Mouse (Mus musculus): ENCODE data around the gene Tcf25.
"Not testable (repeated sequence)": the region's sequence is repeated elsewhere in the genome, so short reads cannot be mapped to it uniquely, and the experiment has no call there.

The Tcf25 gene

DNA sequence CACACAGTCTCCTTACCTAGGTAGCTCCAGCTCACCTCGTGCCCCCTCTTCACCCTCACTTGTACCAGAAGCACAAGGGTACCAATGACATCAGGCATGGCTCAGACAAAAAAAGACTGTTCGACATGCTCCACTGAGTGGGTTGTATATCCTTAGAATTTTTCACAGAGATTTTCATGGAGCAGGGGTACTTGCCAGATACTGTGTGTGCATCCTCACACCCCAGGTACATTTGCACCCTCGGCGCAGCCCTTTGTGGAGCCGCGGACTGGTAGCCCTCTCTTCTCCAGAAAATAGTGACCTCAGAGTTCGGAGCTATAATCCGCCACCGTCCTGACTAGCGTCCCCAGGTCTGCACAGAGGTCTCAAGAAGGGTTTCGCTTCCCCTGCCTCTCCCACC lies 37.2 kb downstream of the Tcf25 start:
- DNase-seq (ENCODE audit: low read depth, low spot score) = no peak

DNA sequence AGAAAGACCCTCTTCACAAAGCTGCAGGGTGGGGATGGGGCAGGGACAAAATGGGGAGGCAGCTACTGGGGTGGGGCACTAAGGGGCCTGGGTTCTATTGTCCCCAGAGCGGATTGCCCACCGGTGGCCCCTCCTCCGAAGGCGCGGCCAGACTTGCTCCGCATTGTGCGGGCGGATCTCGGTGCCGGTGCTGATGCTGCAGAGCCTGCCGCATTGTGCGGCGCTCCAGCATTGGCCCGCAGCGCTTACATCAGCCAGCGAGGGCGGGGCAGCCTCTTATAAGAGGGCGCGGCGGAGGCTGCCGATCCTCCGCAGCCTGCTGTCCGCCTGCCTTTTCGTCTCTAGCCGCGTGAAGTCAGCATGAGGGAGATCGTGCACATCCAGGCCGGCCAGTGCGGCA lies 37.7 kb downstream of the Tcf25 start, which contains the start of gene Tubb3:
Gene Tubb3, plus strand, starts transcription at position 179 of the 400 bp plus-strand sequence.
- DNase-seq (ENCODE audit: low read depth, low spot score) = peak; percentile 62

DNA sequence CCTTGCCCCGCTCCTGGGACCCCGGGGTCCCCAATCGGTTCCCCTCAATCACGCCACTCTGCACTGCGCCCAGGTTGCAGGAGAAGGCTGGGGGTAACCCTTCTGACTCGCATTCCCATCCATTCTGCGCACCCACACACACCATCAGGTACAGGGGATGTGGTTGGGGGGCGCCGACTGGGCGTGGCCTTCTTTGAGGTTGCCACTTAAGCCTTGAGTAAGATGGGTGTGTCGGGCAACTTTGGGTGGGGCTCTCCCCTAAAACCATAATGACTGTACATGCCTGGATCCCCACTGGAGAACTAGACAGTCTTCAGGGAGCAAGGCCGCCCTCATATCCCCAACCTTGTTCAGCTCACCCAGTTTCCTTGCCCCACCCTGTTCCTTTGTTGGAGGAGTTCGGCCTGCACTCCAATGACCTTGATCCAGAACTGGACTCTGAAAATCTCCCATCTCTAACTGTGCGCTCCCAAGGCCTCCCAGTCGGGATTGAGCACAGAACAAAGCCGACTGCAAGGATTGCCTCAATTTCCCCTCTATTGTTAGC lies 38.3 kb downstream of the Tcf25 start:
- DNase-seq (ENCODE audit: low read depth, low spot score) = no peak

DNA sequence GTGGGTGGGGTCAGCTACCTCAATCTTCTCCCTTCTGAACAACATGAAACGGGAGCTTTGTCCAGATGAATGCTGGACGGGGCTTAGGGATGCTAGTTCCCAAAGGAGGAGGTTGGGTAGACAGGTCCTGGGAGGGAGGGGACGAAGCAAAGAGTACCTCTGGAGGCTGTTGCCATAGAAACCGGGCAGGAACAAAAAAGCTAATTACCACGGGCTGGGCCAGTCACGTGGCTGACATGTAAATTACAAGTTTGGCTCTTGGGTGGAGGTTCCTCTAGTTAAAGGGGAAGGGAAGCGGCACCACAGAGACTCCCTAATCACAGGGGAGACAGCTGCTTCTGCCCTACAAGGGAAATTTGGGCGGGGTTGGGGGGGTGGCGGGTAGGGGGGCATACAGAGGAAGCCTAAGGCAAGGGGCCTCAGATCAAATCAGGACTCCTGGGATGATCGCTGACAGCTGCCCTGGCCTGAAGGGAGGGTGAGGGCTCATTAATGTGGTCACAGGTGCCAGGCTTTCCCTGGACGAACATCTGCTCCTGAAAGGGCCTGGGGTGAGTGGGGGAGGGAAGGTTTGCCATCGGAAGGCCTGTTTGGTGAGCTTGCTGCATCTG lies 39.1 kb downstream of the Tcf25 start:
- peak; percentile 43 for DNase-seq (ENCODE audit: low read depth, low spot score)

DNA sequence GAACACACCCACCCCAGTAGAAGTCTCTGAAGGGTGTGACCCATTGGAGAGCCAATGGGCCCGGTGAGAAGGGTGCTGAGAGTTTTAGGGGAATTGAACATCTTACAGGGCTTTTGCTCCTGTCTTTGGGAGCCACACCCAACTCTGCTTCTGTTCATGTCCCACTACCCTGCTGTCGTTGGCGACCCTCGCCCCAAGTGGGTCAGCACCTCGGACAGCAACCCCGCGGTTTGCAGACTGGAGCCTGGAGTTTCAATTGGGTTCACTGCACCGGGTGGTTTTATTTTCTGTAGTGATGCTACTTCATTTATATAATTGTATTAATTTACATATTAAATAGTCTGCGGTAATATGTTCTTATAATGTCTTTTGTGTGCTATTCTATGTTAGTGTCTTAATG lies 40.7 kb downstream of the Tcf25 start:
- peak; percentile 46 for DNase-seq (ENCODE audit: low read depth, low spot score)

DNA sequence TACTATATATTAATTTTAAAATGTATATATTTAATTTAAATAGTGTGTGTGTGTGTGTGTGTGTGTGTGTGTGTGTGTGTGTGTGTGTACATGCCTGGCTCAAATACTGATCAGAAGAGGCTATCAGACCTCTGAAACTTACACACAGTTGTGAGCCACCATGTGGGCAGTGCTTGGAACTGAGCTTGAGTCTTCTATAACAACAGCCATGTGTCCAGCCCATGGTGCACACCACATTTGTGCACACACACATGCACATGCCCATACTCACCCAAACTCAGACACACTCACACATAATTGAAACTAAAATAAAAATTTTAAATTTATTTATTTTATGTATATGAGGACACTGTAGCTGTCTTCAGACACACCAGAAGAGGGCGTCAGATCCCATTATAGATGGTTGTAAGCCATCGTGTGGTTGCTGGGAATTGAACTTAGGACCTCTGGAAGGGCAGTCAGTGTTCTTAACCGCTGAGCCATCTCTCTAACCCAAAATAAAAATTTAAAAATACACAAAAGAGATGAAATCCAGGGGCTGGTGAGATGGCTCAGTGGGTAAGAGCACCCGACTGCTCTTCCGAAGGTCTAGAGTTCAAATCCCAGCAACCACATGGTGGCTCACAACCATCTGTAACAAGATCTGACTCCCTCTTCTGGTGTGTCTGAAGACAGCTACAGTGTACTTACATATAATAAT lies 41.6 kb downstream of the Tcf25 start:
- not testable (repeated sequence) for DNase-seq (ENCODE audit: low read depth, low spot score)

DNA sequence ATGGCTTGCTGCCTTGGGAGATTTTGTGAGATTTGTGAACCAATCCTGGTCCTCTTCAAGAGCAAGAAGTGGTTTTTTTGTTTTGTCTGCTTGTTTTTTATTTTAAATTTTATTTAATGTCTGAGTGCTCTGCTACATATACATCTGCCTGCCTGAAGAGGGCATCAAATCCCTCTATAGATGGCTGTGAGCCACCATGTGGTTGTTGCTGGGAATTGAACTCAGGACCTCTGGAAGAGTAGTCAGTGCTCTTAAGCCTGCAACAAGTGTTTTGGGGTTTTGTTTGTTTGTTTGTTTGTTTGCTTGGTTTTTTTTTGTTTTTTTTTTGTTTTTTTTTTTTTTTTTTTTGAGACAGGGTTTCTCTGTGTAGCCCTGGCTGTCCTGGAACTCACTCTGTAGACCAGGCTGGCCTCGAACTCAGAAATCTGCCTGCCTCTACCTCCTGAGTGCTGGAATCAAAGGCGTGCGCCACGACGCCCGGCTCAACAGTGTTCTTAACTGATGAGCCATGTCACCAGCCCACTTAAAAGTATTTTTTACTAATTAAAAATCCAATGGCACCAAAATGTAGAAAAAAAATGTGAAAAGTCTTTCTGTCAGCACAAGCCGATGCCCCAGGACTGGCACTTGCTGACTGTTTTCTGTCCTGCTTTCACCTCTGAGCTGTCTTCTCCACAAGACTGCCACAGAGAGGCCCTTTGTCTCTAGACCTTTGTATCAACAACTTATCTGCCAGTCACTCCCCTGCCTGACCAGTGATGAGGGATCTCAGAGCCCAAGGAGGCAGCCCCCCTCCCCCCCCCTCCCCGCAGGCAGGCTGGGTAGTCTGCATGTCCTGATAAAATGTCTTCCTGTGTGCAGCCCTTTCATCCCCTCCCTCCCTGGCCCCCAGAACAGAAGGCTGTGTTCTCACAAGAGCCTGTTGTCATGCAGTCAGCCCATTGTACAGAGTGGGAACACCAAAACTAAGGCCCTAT lies 42.7 kb downstream of the Tcf25 start:
- no peak for DNase-seq (ENCODE audit: low read depth, low spot score)

DNA sequence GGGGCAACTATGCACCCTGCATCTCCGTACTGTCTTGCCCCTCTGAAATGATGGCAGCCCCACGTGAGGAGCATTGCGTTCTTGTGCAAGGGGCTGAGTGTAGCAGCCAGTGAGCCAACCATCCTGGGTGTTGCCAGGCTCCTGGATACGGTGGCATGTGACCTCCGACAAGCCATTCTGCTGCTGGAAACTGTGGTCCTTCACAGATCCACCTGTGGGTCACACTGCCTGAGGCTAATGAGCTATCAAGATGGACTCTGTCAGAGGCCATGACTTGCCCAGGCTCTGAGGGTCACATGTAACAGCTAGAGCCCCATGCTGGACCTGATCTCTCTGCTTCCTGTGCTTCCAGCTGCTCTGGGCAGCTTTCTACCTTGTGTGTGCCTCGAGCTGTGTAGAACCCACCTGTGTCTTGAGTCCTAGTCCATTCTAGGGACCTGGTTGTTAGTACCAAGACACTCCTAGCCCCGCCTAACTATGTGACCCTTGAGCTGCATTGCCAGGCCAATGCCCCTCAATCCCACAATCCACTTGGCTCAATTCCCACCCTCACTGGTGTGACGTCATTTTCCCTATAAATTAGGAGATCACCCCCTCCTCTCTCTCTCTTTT lies 43.5 kb downstream of the Tcf25 start:
- DNase-seq (ENCODE audit: low read depth, low spot score) = no peak

DNA sequence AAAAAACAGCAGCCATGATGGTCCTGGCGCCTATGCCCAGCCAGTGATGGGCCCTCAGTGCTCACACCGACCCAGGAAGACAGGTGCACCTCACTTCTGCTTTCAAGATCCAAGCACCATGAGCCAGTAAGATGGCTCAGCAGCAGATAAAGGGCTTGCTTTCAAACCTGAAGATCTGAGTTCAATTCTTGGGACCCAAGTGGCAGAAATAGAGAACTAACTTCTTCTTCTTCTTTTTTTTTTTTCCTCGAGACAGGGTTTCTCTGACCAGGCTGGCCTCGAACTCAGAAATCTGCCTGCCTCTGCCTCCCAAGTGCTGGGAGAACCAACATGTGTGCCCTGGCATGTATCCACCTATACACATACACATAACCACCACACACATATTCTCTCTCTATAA lies 46.2 kb downstream of the Tcf25 start:
- DNase-seq (ENCODE audit: low read depth, low spot score) = no peak

DNA sequence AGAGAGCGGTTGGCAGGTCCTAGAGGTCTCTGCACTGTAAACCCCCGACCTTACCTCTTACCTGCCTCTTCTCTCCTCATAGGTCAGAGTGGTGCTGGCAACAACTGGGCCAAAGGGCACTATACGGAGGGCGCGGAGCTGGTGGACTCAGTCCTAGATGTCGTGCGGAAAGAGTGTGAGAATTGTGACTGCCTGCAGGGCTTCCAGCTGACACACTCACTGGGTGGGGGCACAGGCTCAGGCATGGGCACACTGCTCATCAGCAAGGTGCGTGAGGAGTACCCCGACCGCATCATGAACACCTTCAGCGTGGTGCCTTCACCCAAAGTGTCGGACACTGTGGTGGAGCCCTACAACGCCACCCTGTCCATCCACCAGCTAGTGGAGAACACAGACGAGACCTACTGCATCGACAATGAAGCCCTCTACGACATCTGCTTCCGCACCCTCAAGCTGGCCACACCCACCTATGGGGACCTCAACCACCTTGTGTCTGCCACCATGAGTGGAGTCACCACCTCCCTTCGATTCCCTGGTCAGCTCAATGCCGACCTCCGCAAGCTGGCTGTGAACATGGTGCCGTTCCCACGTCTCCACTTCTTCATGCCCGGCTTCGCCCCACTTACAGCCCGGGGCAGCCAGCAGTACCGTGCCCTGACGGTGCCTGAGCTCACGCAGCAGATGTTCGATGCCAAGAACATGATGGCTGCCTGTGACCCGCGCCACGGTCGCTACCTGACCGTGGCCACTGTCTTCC lies 47.1 kb downstream of the Tcf25 start:
- no peak for DNase-seq (ENCODE audit: low read depth, low spot score)

DNA sequence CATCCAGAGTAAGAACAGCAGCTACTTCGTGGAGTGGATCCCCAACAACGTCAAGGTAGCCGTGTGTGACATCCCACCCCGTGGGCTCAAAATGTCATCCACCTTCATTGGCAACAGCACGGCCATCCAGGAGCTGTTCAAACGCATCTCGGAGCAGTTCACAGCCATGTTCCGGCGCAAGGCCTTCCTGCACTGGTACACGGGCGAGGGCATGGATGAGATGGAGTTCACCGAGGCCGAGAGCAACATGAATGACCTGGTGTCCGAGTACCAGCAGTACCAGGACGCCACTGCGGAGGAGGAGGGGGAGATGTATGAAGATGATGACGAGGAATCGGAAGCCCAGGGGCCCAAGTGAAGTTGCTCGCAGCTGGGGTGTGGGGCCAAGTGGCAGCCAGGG lies 47.8 kb downstream of the Tcf25 start:
- no peak for DNase-seq (ENCODE audit: low read depth, low spot score)

DNA sequence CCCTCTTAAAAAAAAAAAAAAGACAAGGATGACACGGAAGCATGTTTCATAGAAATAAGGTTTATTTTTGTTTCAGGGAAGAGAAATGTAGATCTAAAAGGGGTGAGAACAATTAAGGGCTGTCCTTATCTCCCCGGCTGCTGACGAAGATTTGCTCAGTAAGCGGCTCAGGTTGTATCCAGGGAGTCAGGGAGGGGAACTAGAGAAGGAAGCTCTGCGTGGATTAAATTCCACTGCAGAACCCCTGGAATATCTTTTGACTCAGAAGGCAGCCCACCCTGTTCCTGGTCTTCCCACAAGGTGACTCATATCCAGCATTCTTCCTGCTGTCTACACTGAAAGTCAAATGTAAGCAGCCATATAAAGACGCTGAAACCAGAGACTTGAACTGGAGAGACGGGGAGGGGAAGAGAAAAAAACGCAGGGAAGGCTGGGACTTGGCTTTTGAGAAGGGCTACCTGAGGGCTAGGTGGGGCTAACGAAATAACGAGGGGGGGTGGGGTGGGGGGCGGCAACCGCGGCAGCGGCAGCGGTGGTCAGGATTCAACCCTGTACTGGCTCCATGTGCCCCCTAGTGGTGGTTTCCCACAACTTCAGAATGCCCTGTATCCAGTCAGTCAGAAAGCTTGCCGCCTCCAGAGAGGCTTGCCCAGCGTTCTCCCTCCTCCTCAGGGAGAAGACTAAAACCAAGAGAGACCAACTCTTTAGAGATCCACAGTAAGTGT lies 48.7 kb downstream of the Tcf25 start:
- DNase-seq (ENCODE audit: low read depth, low spot score) = peak; percentile 70

DNA sequence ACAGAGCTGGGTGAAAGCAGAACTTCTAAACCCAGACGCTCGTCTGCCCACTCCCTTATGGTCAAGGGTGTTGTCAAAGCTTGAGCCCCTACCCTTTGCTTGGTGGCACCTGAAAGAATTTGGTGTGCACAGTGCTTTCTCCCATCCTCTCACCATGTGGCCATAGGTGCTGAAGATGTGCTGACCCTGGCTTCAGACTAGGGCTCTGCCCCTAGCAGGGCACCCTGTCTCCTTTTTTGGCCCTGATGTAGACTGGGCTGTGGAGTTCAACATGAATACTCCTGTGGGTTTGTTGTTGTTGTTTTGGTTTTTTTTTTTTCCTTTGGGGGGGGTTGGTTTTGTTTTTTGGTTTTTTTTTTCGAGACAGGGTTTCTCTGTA lies 49.2 kb downstream of the Tcf25 start:
- no peak for DNase-seq (ENCODE audit: low read depth, low spot score)

DNA sequence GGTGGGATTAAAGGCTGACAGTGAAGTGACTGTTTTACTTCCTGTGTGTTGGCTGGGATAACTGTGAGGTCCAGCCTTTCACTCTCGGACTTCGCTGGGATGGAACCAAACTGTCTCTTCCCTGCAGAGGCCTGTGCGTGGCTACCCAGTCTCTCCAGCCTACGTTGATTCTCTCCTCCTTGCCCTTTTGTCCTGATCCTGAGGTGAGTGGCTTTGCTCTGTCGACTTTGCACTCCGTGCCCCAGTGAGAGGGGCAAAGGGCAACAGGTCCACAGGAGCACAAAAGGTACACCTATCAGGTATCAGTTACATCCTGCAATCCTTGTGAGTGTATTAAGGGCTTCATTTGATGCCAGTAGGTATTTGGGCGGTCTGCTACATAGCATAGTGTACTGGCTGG lies 49.9 kb downstream of the Tcf25 start, which contains the start of gene Def8:
Gene Def8, plus strand, starts transcription at position 87 of the 400 bp plus-strand sequence.
- no peak for DNase-seq (ENCODE audit: low read depth, low spot score)

DNA sequence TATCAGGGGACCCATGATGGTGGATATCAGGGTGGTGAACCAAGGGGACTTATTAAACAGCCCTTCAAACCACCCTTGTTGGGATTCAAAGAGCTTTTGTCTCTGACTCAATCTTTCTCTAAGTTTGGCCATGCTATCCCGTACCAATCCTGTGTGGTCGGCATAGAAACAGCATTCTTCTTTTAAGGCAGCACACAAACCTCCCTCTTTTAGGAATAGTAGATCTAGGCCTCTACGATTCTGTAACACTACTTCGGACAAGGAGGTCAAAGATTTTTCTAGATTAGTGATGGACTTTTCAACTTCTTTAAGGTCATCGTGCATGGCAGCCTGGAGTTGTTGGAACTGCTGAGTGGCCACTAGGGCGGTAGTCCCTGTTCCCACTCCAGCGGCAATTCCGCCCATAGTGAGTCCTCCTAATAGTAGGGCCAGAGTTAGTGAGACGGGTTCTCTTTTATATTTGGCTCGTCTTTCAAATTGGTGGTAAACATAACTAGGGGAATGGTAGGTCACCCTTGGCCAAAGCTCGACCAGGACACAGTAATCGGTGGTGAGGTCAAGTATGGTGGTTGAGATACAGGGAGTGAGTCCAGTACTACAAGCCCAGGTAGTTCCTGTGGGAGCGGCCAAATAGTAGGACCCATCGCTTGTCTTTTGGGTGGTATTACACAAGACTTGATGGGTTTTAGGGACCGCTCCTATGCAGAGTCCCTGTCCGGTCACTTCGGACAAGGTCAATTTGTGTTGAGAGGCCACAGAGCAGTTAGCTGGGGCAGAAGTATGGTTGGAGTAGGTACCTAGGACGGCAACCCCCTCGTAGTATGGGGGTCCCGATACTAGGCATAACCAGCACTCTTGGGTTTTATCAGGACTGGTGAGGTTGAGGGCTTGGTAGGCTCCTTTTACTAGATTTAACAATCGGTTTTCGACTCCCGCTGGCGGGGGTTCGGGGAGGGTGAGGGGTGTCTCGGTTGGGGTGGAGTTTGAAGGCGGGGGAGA lies 53.3 kb downstream of the Tcf25 start:
- DNase-seq (ENCODE audit: low read depth, low spot score) = no peak

DNA sequence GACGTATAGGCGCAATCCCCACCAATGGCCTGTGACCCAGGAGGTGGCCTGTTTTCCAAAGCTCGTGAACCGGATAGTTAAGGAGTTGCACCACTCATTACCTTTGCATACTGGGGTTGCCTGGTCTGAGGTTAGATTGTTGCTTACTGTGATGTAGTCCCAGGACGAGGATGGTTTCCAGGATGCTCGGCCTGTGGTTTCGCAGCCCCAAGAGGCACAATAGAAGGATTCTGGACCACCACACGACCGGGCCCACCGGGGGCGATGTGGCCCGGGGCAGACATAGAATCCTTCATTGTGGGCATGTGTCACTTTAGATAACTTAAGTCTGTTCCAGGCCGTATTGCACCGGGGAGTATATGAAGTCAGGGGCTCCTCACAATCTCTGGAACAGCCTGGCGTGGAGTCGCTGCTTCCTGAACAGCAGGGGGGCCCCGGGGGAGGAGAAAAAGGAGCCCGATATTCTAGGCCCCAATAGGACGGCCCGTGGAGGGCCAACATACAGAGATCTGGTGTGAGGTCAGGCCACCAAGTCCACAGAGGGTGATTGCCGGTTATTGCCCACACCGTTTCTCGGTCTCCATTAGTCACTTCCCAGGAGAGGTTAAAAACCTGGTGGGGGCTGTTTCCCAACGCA lies 54.2 kb downstream of the Tcf25 start:
- DNase-seq (ENCODE audit: low read depth, low spot score) = no peak

DNA sequence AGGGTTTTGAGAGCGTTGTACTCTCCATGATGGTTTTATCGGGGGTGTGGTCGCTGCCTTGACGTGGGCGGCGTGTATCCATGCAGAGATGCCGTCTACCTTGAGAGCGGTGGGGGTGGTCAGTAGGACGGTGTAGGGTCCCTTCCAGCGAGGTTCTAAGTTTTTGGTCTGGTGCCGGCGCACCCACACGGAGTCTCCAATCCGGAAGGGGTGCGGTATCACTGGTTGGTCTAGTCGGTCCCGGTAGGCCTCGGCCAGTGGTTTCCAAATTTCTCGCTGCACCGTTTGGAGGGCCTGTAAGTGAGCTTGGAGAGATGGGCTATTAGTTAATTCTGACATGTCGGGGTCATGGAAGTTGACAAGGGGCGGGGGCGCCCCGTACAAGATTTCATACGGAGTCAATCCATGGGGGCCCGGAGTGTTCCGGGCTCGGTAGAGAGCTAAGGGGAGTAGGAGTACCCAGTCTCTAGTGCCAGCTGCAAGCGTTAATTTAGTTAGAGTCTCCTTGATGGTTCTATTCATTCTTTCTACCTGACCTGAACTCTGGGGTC lies 54.9 kb downstream of the Tcf25 start:
- DNase-seq (ENCODE audit: low read depth, low spot score) = no peak
